Mouse (Mus musculus) C3H10T1/2 (cell line): ENCODE measurements around the gene Hivep2. TPM values are rescaled to one million over a fixed set of nuclear protein-coding genes. Genes with fewer than 3 reads are reported as not detected.

Experiments
- polyA plus RNA-seq, 2 experiments: library from polyadenylated mRNA; unstranded; fragments of >200 nt; fragmentation: generic; extraction: Trizol; gene quantifications; one replicate each; pipeline ENCODE4 v1.2.1; 2012; ENCODE audit warnings: missing spikeins in 2 of 2

The Hivep2 gene
- polyA plus RNA-seq = under 1 TPM; 0.11 to 0.91 TPM

DNA sequence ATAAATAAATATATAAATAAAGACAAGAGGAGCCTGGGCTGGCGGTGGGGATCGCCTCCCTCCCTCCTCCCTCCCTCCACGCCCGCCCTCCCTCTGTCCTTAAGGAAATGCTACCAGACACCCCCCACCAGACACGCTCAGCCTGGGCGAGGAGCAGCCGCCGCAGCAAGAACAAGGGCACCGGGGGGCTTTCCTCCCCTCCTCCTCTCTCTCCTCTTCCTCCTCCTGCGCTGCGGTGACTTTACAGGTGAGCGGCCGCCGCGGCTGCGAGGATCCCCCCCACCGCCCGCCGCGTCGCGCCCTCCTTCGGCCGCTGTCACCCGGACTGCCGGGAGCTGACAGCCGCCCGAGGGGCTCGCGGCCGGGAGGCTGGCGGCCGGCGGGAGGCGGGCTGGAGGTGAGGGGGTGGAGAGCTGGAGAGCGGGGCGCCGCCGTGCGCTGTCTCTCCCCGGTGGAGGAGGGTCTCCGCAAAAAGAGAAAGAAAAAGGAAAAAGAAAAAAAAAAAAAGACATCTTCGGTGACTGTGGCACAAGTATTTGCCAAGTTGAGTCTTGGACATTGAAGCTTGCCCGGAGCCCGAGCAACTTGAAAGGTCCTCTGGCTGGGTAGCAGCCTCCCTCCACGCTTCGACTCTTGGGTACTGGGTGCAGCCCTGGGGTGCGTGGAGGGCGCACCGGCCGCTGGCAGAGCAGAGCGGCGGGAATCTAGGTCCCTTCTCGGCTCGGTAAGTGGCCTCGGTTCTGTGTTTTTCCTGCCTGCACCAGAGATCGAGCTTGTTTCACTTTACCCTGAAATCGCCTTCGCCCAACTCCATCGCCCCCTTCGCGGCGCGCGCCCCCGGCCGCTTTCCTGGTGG is at the start of gene Hivep2:
TSS of gene Hivep2 (plus strand) at position 102 of the 856 bp plus-strand sequence.

Other genes starting within 250 kb of the Hivep2 start
- gene Aig1, start 97.1 kb upstream of the Hivep2 start, polyA plus RNA-seq = under 1 TPM; 0.28 to 0.35 TPM